Mouse (Mus musculus) hindbrain, embryonic 14.5 days (tissue): ENCODE measurements around the gene Carm1. TPM values are rescaled to one million over a fixed set of nuclear protein-coding genes. Genes with fewer than 3 reads are reported as not detected.

ENCODE experiments used
- ATAC-seq: fragments of 200-750 bp; cut with Nextera tagmentation; 2 replicates; pipeline ENCODE4 v1.8.0; 2017; ENCODE audit warnings: moderate number of reproducible peaks, mild to moderate bottlenecking, moderate TSS enrichment, moderate library complexity; ENCODE audit not compliant: low FRiP score
- DNase-seq: peaks from one replicate; pipeline ENCODE4 v3.0.0-alpha.2; 2015; ENCODE audit warnings: low spot score
- H3K27ac ChIP-seq: fragments of 300-500 bp; sonication (generic); 2 replicates; pipeline ENCODE4 v1.5.1; 2014; ENCODE audit warnings: mild to moderate bottlenecking, moderate library complexity
- H3K27me3 ChIP-seq: fragments of 300-500 bp; sonication (generic); 2 replicates; pipeline ENCODE4 v1.6.1; 2014; ENCODE audit warnings: mild to moderate bottlenecking, low read length, mixed read lengths; ENCODE audit not compliant: control insufficient read depth, insufficient read depth
- H3K36me3 ChIP-seq: fragments of 300-500 bp; sonication (generic); replicated peaks from 2 replicates; pipeline ENCODE4 v1.6.1; 2014; ENCODE audit not compliant: control insufficient read depth, insufficient read depth
- H3K4me1 ChIP-seq: fragments of 300-500 bp; sonication (generic); replicated peaks from 2 replicates; pipeline ENCODE4 v1.6.1; 2014; ENCODE audit warnings: antibody characterized with exemption, low read length, mixed read lengths; ENCODE audit not compliant: control insufficient read depth, insufficient read depth
- H3K4me2 ChIP-seq: fragments of 300-500 bp; sonication (generic); replicated peaks from 2 replicates; pipeline ENCODE4 v1.6.1; 2014; ENCODE audit warnings: mild to moderate bottlenecking, moderate library complexity
- H3K4me3 ChIP-seq: fragments of 300-500 bp; sonication (generic); replicated peaks from 2 replicates; pipeline ENCODE4 v1.5.1; 2014; ENCODE audit warnings: mild to moderate bottlenecking, low read length
- H3K9ac ChIP-seq: fragments of 300-500 bp; sonication (generic); 2 replicates; pipeline ENCODE4 v1.6.1; 2014
- H3K9me3 ChIP-seq: fragments of 300-500 bp; sonication (generic); 2 replicates; pipeline ENCODE4 v1.6.1; 2016; ENCODE audit warnings: low read length; ENCODE audit not compliant: control insufficient read depth
- WGBS: fragments of 180-500 bp; shearing (Covaris S2); extraction: QIAGEN DNeasy Blood & Tissue Kit; methylation state at CpG from one replicate; pipeline ENCODE4 v1.1.7; 2014; 5-methylcytosine and 5-hydroxymethylcytosine counted together
- polyA plus RNA-seq: library from polyadenylated mRNA; unstranded; fragments of >200 nt; fragmentation: Nextera tagmentation; extraction: Ambion mirVana; gene quantifications from 2 replicates; pipeline ENCODE4 v1.2.1, GENCODE M21; 2014

Carm1 gene
- 37.0 and 41.3 TPM in 2 replicates for polyA plus RNA-seq

DNA sequence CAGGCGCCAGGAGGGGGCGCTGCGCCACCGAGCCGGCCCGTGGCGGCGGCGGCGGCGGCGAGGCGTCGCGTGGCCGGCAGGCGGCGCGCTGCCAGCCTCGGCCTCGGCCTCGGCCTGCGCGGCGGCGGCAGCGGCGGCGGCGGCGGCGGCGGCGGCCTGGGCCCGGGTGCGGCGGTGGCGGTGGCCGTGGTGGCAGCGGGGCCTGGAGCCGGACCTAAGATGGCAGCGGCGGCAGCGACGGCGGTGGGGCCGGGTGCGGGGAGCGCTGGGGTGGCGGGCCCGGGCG, at the start of gene Carm1:
TSS of gene Carm1 (plus strand) at position 106 of the 286 bp plus-strand sequence.
- H3K36me3 ChIP-seq: peaks cover 21% of the 10 kb centered on the region
- WGBS: under 1% methylated on average over 47 of the region's 52 CpGs

DNA sequence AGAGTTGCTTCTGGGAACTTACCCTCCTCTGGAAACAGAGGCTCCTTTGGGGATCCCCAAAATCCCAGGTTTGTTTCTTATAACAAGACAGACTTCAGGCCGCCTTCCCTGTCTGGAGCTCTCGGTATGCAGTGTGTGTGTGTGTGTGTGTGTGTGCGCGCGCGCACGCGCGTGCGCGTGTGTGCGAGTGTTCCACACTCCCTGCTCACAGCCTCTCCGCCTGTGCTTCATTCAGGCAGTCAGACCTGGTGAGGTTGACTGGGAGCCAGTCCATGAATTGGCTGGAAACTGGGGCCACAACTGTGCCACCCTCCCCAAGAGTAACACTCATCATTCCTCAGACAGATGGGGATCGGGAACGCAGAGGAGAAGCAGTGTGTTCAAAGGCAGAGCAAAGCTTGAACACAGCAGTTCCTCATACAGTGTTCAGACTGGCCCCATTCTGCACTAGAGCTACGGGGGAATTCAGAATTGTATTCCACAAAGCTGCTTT, 49.6 kb upstream of the Carm1 start:
- Histone ChIP-seq H3K27me3 (no peaks in the 10 kb centered on the region), H3K4me1 (no peaks in the 10 kb centered on the region), H3K4me3 (no peak overlapping the region), H3K27ac (no peak overlapping the region), H3K4me2 (no peak overlapping the region), H3K9me3 (no peaks in the 10 kb centered on the region), H3K36me3 (peaks cover 40% of the 10 kb centered on the region), H3K9ac (no peak overlapping the region)
- no peak for ATAC-seq
- DNase-seq: no peak
- WGBS: 96% methylated on average over 16 of the region's 16 CpGs

More for the DNA sequence above, at the start of gene Carm1:
- Histone ChIP-seq H3K9me3 (no peaks in the 10 kb centered on the region), H3K27me3 (no peaks in the 10 kb centered on the region), H3K4me2 (peak within 1 kb of the TSS; percentile 74), H3K4me3 (peak within 1 kb of the TSS; percentile 83), H3K27ac (peak within 1 kb of the TSS; percentile 98), H3K9ac (peak within 1 kb of the TSS; percentile 98), H3K4me1 (peaks cover 15% of the 10 kb centered on the region)
- no peak for ATAC-seq
- DNase-seq: no peak

DNA sequence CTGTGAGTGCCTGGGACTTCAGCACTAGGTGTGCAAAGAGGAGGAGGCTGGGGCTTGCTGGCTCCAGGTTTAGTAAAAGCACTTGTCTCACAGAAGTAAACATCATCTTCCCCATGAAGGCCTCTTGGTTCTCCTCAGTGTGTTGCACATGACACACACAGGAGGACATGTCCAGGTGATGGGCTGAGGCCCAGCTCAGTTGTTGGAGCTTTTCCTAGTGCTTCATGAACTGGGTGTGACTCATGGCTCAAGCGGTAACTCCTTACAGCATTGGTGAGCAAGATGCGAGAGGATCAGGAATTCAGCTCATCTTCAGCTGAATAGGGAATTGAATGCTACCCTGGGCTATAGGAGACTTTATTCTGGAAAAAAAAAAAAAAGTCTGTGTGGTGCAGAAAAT, 49.0 kb upstream of the Carm1 start:
- no peak overlapping the region for H3K4me2 ChIP-seq
- no peaks in the 10 kb centered on the region for H3K4me1 ChIP-seq
- H3K9me3 ChIP-seq: no peaks in the 10 kb centered on the region
- H3K27ac ChIP-seq: no peak overlapping the region
- DNase-seq (no peak), ATAC-seq (no peak)
- H3K36me3 ChIP-seq: peaks cover 38% of the 10 kb centered on the region
- H3K4me3 ChIP-seq: no peak overlapping the region
- 98% methylated on average over 2 of the region's 2 CpGs for WGBS
- H3K27me3 ChIP-seq: no peaks in the 10 kb centered on the region
- no peak overlapping the region for H3K9ac ChIP-seq

DNA sequence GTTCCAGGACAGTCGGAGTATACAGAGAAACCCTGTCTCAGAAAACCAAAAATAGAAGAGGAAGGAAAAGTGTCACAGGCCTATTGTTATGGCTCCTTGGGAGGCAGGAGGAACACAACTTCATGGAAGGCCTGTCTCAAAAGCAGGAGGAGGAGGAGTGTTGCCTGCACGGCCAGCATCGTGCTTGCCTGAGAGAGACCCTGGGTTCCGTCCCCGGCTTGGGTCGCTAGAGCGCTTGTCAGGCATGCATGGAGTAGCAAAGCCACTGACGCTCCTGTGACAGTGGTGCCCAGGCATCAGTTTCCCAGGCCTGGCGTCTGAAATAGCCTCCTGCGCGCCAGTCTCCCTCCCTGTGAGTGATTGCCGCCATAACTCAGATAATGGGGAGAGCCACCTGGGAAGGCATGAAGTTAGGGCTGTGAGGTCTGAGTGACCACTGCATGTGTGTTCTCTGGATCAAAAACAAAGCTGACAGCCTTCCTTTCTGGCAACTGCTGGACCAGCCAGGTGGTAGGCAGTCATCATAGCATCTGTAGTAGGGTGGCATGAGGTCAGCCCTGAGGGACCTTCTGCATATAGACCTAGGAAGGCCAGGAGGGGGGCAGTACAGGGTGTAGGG, 48.3 kb upstream of the Carm1 start:
- Histone ChIP-seq H3K36me3 (peaks cover 38% of the 10 kb centered on the region), H3K9ac (no peak overlapping the region), H3K4me3 (no peak overlapping the region), H3K4me2 (no peak overlapping the region), H3K9me3 (no peaks in the 10 kb centered on the region), H3K4me1 (no peaks in the 10 kb centered on the region), H3K27me3 (no peaks in the 10 kb centered on the region), H3K27ac (no peak overlapping the region)
- no peak for DNase-seq
- WGBS: 90% methylated on average over 12 of the region's 12 CpGs
- ATAC-seq: 0 out of 2 replicates have a peak, but pooled peaks have one; percentile 40

- WGBS: 96% methylated on average over 8 of the region's 8 CpGs
- H3K27me3 ChIP-seq: no peaks in the 10 kb centered on the region
- no peak overlapping the region for H3K27ac ChIP-seq
- DNase-seq (no peak), ATAC-seq (no peak)
- no peak overlapping the region for H3K4me3 ChIP-seq
- no peaks in the 10 kb centered on the region for H3K4me1 ChIP-seq
- no peaks in the 10 kb centered on the region for H3K9me3 ChIP-seq
- H3K9ac ChIP-seq: no peak overlapping the region
- H3K36me3 ChIP-seq: peaks cover 61% of the 10 kb centered on the region
- no peak overlapping the region for H3K4me2 ChIP-seq
These were observed 43.3 kb upstream of the Carm1 start for GRCm38 (mm10) chr9:21503352-21503751.

- no peak overlapping the region for H3K9ac ChIP-seq
These were observed 40.9 kb upstream of the Carm1 start for GRCm38 (mm10) chr9:21505767-21506166.

DNA sequence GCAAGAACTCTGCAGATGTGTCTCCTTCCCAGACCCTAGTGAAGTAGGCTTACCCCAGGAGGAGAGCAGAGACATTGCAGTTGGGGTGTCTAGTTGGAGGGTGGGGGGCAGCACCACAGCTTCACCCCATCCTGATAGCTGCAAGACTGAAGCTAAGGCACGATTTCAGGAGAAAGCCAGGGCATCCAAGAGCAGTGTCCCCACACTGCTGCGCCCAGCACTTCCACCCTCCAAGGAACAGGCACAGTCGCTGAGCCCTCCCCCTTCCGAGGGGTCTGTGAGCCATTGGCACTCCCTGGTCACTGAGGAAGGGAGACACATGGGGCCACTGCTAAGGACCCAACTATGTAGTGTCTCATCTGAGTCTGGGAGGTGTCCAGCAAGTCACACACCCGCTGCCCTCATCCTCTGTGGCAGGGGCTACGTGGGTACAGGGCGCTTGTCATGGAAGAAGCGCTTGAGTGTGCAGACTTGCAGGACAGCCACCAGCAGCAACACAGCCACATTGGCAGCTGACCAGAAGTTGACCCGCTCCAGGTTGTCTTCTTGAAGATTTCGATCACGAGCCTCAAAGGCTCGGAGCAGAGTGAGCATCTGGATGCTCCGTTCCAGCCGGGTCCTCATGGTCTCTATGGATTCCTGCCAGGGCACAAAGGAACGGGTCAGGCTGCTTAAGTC, 38.8 kb upstream of the Carm1 start:
- 92% methylated on average over 15 of the region's 15 CpGs for WGBS
- ATAC-seq: no peak

More at GRCm38 (mm10) chr9:21505767-21506166, 40.9 kb upstream of the Carm1 start:
- Histone ChIP-seq H3K9me3 (no peaks in the 10 kb centered on the region), H3K4me3 (no peak overlapping the region), H3K4me1 (peaks cover 10% of the 10 kb centered on the region), H3K36me3 (peaks cover 54% of the 10 kb centered on the region), H3K27ac (no peak overlapping the region), H3K4me2 (no peak overlapping the region), H3K27me3 (no peaks in the 10 kb centered on the region)
- DNase-seq: no peak
- ATAC-seq: no peak

DNA sequence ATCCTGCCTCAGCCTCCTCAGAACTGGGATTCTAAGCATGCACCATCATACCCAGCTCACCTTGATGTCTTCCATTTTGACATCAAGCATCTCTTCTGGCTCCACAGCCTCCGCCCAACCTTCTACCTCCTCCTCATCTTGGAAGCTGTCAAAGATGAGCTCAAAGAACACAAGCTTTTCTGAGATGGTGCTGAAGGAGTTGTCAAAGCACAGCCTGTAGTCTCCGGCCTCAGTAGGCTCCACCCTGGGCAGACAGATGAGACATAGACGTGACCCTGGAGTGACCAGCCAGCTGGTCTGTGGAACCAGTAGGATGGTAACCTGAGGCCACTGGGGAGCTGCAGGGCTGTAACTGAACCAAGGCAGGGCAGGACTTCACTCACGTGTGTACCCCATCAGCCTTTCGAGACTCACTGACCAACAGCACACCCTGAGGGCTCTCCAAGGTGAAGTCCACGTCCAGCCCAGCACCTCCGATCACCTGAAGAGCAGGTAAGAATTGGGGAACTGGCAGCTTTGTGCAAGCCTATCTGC, 37.8 kb upstream of the Carm1 start:
- ATAC-seq (no peak), DNase-seq (no peak)
- no peaks in the 10 kb centered on the region for H3K9me3 ChIP-seq
- H3K36me3 ChIP-seq: peaks cover 49% of the 10 kb centered on the region
- peak overlapping the region; percentile 71 for H3K9ac ChIP-seq
- peak overlapping the region; percentile 49 for H3K4me2 ChIP-seq
- peak overlapping the region; percentile 58 for H3K4me3 ChIP-seq
- H3K27ac ChIP-seq: no peak overlapping the region
- 87% methylated on average over 7 of the region's 7 CpGs for WGBS
- no peaks in the 10 kb centered on the region for H3K27me3 ChIP-seq
- H3K4me1 ChIP-seq: peaks cover 14% of the 10 kb centered on the region

More for the DNA sequence above, 38.8 kb upstream of the Carm1 start:
- no peak overlapping the region for H3K4me2 ChIP-seq
- no peaks in the 10 kb centered on the region for H3K27me3 ChIP-seq
- H3K4me3 ChIP-seq: no peak overlapping the region
- no peak overlapping the region for H3K27ac ChIP-seq
- peaks cover 14% of the 10 kb centered on the region for H3K4me1 ChIP-seq
- H3K9ac ChIP-seq: no peak overlapping the region
- DNase-seq: no peak
- H3K9me3 ChIP-seq: no peaks in the 10 kb centered on the region
- peaks cover 49% of the 10 kb centered on the region for H3K36me3 ChIP-seq

- peak; percentile 92 for DNase-seq
- ATAC-seq: peak; percentile 95
- Histone ChIP-seq H3K9ac (peak within 1 kb of the TSS; percentile 71), H3K9me3 (no peaks in the 10 kb centered on the region), H3K4me2 (peak within 1 kb of the TSS; percentile 49), H3K4me1 (peaks cover 14% of the 10 kb centered on the region), H3K4me3 (peak within 1 kb of the TSS; percentile 58), H3K27ac (peak within 1 kb of the TSS; percentile 88), H3K27me3 (no peaks in the 10 kb centered on the region), H3K36me3 (peaks cover 39% of the 10 kb centered on the region)
- under 1% methylated on average over 44 of the region's 44 CpGs for WGBS
These were observed 36.7 kb upstream of the Carm1 start, which contains the start of gene Tmed1 for GRCm38 (mm10) chr9:21509772-21510688. Gene Tmed1, minus strand, starts transcription at chr9:21510252.
